Mouse (Mus musculus) brain, embryonic 14.5 days (tissue): ENCODE data around the gene Inca1.

ENCODE experiments used
- CTCF ChIP-seq: fragments of 200-500 bp; IDR thresholded peaks from 2 replicates; pipeline ENCODE4 v1.5.1; 2012; ENCODE audit warnings: inconsistent platforms, mild to moderate bottlenecking, moderate library complexity, borderline replicate concordance; ENCODE audit not compliant: insufficient read depth, insufficient read length; ENCODE audit errors: extremely low read depth
- POLR2A ChIP-seq: fragments of 200-500 bp; IDR thresholded peaks from 2 replicates; pipeline ENCODE4 v1.6.1; 2012; ENCODE audit warnings: mild to moderate bottlenecking, inconsistent platforms, borderline replicate concordance; ENCODE audit not compliant: poor library complexity, insufficient read depth, insufficient read length, severe bottlenecking; ENCODE audit errors: extremely low read depth

DNA sequence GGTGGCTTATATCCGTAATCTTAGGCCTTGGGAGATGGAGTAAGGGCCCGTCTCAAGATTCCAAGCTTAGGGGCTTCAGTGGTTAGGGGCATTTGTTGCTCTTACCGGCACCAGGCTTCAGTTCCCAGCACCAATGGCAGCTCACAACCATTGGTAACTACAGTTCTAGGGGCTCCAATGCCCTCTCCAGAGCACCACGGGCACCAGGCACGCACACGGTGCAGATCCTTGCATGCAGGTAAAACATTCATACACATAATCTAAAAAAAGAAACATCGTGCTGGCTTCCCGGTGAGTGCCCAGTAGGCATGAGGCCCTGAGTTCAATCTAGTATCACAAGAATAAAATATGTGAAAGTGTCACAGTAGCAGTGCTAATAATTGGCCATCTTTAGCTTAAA is 36.9 kb downstream of the Inca1 start:
- TF ChIP-seq CTCF: no peak
- TF ChIP-seq POLR2A: no peak
